15 mouse cellular contexts compared by ENCODE assay signal in the genomic region with DNA sequence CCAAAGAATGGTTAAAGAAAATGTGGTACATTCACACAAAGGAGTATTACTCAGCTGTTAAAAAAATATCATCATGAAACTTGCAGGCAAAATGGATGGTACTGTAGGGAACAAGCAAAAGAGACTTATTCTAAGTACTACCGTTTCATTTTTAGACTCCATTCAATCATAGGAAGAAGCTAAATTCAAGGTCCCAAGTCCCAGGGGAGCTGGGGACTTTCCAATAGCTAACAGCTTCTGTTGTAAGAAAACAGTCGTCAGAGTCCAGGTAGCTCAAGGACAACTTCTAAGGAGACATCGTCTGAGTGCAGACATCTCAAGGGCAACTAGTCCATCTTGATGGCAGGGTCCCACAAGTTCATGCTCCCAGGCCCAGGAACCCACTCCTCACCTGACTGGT.
"Had no signal": no experiment of that assay in that cellular context is flagged by ENCODE, and none has a peak within 500 bp of the region (broad histone marks: within the 10 kb centered on the region; RNA-seq: fewer than 3 reads in every experiment).

No protein-coding gene starts in this region.

- DNase-seq: liver, postnatal 0 days; lung, adult 2 months; lung, postnatal 14 days; lung, postnatal 36 days; right cerebral cortex, postnatal 14 days; thymus, adult 2 months; thymus, postnatal 25 days; thymus, postnatal 4 days had no signal

- H3K27ac ChIP-seq: lung, embryonic 15.5 days; macrophage; midbrain, embryonic 13.5 days; midbrain, embryonic 15.5 days; neural tube, embryonic 12.5 days had no signal

- H3K4me2 ChIP-seq: lung, embryonic 15.5 days; midbrain, embryonic 11.5 days; midbrain, embryonic 13.5 days; midbrain, embryonic 15.5 days; neural tube, embryonic 12.5 days had no signal

- H3K4me3 ChIP-seq: lung, embryonic 15.5 days; megakaryocyte, embryonic 14.5 days; midbrain, embryonic 13.5 days; midbrain, embryonic 15.5 days; neural tube, embryonic 12.5 days had no signal

- H3K9me3 ChIP-seq: lung, embryonic 15.5 days; megakaryocyte, embryonic 14.5 days; midbrain, embryonic 13.5 days; midbrain, embryonic 15.5 days; neural tube, embryonic 12.5 days had no signal

- H3K9ac ChIP-seq: liver, postnatal 0 days; lung, embryonic 15.5 days; midbrain, embryonic 13.5 days; midbrain, embryonic 15.5 days; neural tube, embryonic 12.5 days had no signal

- H3K4me1 ChIP-seq: lung, embryonic 15.5 days; midbrain, embryonic 13.5 days; midbrain, embryonic 15.5 days; neural tube, embryonic 12.5 days had no signal

- H3K27me3 ChIP-seq: lung, embryonic 15.5 days; megakaryocyte, embryonic 14.5 days; midbrain, embryonic 13.5 days; midbrain, embryonic 15.5 days; neural tube, embryonic 12.5 days had no signal
